Mouse (Mus musculus) G1E (cell line): ENCODE measurements at regions not wholly inside any gene's neighbourhood (a gene's known extent, or its start where the extent isn't known, plus 50 kb on each side); places are given as distances from the start of the nearest gene placed in this dataset.
"Not testable (repeated sequence)": the region's sequence is repeated elsewhere in the genome, so short reads cannot be mapped to it uniquely, and the experiment has no call there.

Experiments
- CTCF ChIP-seq: IDR thresholded peaks from 2 replicates; pipeline ENCODE4 v1.5.1; 2012; ENCODE audit warnings: low read depth, low read length, inconsistent platforms, mixed read lengths
- GATA1 ChIP-seq: IDR thresholded peaks from 2 replicates; pipeline ENCODE4 v1.6.1; 2012; ENCODE audit warnings: borderline replicate concordance, low read length, inconsistent platforms, mixed read lengths
- POLR2AphosphoS5 ChIP-seq: IDR thresholded peaks from 2 replicates; pipeline ENCODE4 v1.6.1; 2012; ENCODE audit warnings: low read depth, low read length, inconsistent platforms; ENCODE audit not compliant: insufficient replicate concordance

- not testable (repeated sequence) for TF ChIP-seq POLR2AphosphoS5, CTCF, GATA1
Measured at GRCm38 (mm10) chr3:22297831-22298230, 221.4 kb downstream of the Tbl1xr1 start.
